Mouse (Mus musculus) cerebellum, postnatal 36 days (tissue): ENCODE results near the gene Tgfbr3l.
A peak's percentile ranks its signal among the peaks of the same experiment; 100 is the strongest.

ENCODE experiments used
- DNase-seq, 2 experiments: peaks; one replicate each; pipeline ENCODE4 v3.0.0; 2021 to 2022; ENCODE audit warnings: mixed read lengths in 2 of 2

Gene Tgfbr3l

DNA sequence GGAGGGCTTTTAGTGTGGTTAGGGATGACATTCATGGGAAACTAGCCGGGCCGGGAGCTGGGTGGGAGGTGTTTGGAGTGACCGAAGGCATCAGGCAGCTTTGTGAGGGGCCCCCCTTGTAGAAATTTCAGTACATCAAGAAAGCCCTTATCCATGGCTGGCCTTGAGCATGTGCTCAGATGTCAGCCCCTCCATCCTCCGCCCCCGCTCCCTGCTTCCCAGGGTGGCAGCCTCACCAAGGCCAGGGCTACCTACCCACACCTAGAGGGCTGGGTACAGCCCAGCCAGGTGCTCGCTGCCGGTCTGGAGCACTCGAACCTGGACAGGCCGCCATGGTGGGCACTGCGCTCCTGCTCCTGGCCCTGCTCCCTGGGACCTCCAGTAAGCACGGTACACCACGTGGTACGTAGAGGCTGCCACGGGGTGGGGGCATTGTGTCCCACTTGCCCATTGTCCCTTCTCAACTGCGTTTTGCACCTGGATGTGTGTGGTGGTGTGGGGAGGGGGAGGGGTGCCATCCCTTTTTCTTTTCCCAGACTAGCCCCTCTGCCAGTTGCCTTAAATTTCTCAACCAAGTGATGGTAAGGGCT is at the start of gene Tgfbr3l:
Gene Tgfbr3l, plus strand, starts transcription at position 264 of the 590 bp plus-strand sequence.
- DNase-seq = no peak

DNA sequence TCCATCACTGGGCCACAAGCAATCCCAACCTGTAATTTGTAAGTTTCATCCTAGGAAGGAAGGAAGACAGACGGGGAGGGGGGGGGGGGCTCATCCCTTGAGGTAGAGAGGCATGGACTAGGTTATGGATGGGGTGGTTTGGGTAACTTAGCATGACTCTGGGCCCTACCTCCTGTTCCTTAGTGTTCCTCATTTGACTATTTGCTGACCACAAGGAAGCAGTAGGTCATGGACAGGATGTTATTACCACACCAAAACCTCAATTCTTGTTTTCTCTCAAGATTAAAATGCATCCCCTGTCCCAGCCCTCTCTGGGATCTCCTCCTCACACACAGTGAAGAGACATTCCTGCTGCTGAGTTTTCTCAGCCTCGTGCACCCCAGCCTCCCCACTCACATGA is 46.7 kb upstream of the Tgfbr3l start:
- DNase-seq = no peak

DNA sequence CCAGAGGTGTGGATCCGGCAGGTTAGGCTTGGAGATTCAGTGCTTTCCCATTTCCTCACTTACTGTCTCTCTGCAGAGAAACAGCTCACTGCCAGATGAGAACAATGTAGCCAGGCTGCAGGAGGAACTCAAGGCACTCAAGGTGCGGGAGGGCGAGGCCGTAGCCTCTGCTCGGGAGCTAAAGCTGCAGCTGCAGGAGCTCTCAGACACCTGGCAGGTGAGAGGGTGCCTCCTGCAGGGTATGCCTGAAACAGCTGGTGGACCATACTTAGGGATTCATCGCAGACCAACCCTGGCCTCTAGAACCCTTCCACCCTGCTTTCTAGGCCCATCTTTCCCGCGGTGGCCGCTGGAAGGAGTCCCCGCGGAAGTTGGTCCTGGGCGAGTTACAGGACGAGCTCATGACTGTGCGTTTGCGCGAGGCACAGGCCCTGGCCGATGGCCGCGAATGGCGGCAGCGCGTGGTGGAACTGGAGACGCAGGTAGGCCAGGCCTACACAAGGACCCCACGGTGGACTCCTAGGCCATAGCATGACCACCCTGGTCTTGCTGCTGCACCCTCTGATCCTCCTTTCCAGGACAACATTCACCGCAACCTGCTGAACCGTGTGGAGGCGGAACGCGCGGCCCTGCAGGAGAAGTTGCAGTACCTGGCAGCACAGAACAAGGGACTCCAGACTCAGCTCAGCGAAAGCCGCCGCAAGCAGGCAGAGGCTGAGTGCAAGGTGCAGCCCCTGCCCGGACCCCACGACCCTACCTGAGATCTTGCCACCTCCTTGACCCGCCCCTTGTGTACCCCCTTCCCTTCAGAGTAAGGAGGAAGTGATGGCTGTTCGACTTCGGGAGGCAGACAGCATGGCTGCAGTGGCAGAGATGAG is 42.5 kb upstream of the Tgfbr3l start:
- DNase-seq = no peak

DNA sequence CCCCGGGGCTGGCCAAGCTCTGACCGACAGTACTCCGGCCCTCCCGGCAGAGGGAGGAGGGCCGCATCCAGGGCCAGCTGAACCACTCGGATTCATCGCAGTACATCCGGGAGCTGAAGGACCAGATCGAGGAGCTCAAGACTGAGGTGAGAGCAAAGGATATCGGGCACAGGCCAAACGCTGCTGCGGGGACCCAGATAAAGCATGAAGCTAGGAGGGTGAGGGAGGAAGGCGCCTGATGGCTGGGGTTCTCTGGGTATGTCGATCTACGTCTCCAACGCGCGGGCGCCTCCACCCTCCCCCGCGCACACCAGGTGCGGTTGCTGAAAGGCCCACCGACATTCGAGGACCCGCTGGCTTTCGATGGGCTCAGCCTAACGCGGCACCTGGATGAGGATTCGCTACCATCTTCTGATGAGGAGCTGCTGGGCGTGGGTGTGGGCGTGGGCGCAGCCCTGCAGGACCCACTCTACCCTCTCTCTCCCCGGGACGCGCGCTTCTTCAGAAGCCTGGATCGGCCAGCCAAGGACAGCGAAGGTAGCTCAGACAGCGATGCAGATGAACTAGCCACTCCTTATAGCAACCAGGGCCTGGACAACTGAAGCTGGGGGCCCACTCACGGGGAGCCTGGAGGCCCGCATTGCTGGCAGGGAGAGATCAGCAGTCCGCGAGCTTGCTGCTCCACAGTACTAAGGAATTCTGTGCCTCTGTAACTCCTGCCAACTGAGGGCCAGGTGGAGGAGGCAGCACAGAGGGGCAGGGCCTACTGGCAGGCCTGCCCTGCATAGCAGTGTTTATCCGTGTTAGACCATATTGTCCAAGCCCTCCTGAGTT is 41.6 kb upstream of the Tgfbr3l start:
- peak; percentile 39 to 44 for DNase-seq

DNA sequence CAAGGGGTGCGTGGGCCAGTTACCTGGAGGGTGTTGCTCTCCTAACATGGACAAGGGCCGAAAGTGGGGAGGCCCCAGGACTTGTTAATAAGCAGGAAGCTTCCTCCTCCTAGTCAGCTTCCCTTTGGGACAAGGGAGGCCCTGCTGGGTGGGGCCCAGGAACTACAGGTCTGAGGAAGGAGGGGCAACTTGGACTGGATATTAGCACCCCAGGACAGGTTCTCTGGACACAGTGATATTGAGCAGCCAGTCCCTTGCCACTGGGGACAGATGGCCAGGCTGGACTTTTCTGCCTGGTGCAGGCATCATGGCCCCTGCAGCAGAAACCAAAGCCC is 41.0 kb upstream of the Tgfbr3l start:
- DNase-seq = no peak

DNA sequence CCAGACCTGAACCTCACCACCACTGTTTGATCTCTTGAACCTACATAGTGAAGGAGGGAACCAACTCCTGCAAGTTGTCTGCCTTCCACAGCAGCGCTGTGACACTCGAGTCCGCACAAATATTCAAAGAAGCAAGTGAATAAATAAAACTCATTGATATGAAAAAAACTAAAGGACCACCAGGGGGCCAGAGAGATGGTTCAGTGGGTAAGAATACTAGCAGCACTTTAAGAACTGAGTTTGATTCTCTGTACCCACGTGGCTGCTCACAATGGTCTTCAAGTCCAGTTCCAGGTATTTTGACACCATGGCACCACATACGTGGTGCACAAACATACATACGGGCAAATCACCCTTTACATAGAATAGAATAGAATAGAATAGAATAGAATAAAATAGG is 36.9 kb upstream of the Tgfbr3l start:
- DNase-seq = no peak

DNA sequence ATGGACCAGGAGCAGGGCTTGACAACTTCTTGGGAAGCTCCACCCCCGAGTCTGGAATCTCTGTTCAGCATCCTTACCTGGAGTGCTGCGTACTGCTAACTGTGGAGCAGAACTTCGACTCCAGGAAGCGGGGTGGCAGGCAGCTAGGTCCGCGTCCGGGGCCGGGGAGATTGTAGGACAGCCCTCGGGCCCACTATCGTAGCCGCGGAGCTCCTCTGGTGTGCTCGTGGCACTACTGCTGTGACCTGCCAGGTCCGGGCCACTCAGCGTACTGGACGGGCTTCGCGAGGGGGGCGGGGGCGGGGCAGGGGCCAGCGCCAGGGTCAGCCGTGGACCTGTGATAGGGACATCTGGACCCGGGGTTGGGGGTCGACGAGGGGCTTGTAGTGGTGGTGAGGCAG is 35.2 kb upstream of the Tgfbr3l start:
- no peak for DNase-seq

DNA sequence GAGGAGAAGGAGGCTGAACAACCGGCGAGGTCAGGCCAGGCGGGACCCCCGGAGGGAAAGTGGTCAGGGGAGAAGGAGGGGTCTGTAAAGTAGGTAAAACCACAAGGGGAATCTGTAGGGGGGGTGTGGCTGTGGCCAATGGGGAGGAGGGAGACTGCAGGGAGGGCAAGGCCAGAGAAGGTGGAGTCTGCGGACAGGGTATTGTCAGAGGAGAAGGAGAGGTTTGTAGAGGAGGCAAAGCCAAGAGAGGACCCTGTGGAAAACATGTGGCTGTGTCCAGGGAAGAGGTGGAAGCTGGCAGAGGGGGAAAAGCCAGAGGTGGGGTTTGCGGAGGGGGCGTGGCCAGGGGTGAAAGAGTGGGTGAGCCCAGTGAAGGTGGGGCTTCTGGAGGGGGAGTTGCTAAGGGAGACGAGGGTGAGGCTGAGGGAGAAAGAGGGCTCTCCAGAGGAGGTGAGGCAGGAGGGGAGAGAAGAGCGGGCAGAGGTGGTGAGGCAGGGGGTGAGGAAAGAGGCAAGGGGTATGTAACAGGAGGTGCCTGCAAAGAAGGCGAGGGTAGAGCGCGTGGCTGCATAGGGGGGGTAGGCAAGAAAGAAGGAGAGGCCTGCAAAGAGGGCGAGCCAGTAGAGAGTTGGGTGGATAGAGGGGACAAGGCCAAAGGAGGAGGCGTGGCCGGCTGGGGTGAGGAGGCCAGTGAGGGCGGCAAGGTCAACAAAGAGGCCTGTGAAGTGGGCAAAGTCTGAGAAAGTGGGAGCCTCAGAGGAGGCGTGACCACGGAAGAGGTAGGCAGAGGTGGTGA is 34.6 kb upstream of the Tgfbr3l start:
- DNase-seq = no peak

DNA sequence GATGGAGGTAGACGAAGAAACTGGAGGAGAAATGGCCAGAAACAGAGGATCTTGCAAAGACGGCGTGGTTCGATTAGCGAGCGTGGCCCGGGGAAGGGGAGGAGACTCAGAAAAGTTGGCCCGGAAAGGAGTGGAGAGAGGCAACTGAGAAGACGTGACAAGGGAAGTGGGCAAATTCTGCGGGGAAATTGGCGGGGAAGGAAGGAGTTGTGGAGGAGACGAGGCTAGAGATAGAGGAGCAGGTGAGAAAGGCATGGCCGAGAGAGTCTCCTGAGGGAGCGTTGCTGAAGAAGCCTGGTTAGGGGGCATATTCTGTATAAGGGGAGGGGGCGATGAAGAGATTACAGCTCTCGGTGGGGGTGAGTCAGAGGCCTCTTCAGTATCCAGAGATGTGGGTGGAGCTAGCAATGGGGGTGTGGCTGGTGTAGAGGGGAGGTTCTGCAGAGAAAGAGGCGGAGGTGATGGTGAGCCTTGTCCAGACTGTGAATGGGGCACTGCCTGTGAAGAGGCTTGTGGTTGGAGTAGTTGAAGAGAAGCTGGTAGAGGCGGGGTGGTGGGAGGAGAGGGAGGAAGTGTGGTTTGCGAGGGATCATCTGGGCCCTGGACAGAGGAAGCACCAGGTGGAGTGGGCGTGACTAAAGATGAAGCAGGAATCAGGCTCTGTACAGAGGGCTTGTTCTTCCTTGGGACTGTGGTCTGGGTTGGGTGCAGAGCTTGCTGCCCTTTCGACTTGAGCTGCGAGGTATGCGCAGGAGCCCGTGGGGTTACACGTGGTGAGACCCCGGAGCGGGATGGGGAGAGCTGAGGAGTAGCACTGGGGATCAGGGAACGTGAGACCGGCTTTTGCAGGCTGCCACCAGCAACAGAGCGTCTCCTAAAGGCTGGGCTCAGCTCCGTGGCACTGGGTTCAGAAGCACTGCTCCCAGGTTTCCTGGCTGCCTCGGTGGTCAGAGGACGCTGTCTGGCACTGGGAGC is 33.7 kb upstream of the Tgfbr3l start:
- DNase-seq = no peak

DNA sequence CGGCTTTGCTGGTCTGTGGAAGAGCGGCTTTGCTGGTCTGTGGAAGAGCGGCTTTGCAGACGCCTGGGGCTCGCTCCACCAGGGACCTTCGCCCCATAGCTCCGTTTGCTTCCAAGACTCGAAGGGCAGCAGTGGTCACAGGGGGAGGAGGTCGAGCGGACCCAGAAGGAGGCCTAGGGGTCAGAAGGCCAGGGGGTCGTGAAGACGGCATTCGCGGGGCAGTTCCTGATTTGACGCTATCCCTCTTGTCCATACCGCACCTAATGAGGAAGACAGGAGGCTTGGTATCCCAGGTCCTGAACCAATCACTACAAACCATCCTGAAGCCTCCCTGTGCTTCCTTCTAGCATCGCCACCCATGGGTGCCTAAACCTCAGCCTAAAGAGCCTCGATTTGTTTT is 31.7 kb upstream of the Tgfbr3l start:
- no peak for DNase-seq

DNA sequence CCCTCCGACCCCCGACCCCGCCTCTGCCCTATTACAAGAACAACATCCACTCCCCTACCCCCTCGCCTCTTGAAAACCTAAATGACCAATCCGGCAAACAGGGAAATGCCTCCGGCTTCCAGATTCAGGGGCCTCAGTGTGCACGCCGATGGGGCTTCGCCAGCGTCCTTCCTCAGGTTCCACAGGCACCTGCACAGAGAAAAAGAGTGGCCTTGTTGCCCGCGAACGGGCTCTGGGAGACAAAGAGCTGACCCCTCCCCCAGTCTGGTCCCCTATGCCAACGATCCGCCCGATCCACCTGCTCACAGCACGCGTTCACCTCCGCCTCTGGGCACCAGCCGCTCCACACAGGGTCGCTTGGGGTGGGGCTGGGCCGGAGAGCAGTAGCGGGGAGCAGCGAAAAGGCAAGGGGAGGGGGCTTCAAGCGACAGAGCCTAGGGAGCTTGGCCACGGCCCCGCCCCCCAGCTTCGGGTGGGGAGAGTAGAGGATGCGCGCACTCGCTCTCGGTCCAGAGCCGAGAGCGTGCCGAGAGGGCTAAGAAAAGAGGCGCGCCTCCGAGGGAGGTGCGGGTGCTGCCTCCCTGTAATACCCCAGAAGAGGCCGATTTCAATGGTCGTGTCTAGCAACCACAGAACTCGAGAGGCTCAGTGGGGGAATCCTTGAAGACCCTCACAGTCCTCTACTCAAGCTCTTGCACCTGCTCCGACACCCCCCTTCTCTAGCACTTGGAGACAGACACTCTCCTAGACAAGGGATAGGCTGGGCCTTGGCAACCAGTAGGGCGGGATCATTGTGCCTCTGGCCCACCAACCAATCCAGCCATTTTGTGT is 31.0 kb upstream of the Tgfbr3l start, which contains the start of gene Prr36:
Gene Prr36, minus strand, starts transcription at position 669 of the 831 bp plus-strand sequence.
- DNase-seq = peak; percentile 52 to 57

DNA sequence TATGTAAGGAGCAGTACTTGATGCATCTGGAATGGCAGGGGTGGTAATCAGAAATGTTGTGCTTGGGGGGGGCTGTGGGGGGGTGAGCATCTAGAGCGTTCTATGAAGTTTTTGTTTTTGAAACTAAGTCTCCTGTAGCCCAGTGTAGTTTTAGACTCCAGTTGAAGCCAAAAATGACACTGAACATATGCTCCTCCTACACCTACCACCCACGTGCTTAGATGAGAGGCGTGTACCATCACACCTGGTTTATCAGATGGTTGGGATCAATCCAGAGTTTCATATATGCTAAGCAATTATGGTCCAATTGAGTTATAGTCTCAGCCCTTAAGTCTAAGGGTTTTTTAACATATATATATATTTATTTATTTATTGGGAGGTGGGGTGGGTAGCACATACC is 28.4 kb upstream of the Tgfbr3l start:
- DNase-seq = no peak

DNA sequence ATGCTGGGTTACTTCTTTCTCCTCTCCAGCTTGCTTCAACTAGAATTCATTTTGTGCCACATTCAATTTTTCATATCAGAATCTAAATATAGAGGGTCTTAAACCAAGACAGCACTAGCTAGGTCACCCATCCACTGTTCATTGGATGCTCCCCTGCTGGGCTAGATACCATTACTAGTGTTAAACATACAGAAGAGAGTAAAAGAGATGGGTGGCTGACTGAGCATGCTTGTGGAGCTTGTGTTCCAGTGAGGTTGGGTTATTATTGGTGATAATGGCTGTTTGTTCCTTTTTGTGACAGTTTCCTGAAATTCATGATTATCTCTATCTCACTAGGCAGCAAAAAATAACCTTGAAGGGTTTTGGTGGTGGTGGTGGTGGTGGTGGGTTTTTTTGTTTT is 26.0 kb upstream of the Tgfbr3l start:
- no peak for DNase-seq

DNA sequence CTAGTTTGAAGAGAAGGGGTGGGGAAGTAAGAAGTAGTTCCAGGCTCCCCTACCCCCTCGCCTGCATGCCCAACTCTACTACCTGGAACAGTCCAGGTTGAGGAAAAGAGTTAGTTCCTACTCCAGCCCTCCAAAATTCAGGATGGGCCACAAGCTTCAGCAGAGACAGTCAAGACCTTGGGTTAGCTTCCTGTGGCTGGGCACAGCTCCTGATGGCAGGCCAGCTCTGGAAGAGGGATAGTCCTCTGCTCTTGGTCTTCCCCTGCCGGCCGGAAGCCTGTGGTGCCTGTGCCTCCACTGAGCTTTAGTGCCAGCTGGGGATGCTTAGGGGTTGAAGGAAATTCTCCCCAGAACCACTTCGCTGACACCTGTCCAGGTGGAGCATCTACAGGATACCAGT is 21.7 kb upstream of the Tgfbr3l start:
- peak in 1 of 2 experiments; percentile 1 for DNase-seq

DNA sequence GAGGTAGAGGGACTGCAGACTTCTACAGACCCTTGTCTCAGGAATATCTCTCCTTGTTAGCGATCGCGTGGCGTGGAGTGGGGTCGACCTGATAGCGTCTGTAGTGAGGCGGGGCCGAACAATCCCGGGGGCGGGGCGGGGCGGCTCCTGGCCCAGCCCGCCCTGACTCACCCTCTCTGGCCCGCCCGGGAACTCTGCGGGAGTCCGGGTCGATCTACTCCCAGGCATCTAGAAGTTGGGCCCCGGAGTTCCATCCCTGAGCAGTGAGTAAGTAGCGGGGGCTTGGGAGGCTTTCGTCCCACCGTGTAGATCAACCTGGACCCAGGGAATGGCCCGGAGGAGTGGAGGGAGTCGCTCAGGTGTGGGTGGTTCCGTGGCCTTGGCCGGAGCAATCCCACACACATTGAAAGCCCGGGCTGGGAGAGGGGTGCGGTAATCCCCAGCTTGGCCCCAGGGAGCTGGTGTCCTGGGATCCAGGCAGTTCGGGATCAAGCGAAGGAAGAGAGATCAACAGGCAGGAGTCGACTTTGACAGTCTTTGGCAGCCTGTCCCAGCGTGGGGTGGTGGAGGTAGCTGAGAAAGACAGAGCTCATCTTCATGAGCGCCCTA is 21.2 kb upstream of the Tgfbr3l start, which contains the start of gene Lrrc8e:
Gene Lrrc8e, plus strand, starts transcription at position 89 of the 609 bp plus-strand sequence.
- DNase-seq = peak in 1 of 2 experiments; percentile 9

DNA sequence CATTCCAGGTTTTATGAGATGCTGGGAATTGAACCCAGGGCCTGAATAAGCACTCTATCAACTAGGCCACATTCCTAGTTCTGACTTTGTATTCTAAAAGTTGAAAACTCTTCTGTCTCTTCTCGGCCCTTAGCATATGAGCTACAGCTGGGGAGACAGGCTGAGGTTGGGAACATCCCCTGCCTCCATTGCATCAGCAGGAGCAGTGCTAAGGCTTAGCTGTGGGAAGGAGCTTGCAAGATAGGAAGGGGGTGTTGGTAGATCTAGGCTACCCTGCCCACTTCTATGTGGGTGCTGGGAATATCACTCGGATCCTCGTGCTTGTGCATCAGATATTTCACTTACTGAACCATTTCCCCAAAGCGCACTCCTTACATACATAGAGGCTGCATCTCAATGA is 20.1 kb upstream of the Tgfbr3l start:
- DNase-seq = no peak

DNA sequence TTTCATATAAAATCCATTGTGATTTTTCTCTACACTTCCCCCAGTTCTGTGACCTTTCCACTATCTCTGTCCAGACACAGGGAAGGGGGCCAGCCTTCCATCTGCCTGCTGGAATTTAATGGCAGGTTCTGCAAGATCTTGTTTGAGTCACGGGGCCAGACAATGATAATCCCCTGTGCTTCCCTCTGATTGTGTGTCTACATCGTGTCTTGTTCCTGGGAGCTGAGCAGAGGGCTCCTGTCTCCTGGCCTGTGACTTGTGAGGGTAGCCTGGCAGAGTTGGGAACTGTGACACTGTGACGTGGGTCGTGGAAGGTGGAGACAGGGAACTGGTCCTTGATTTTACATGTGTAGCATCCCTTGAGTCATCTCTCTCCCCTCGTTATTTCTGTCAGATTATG is 18.2 kb upstream of the Tgfbr3l start:
- no peak for DNase-seq

DNA sequence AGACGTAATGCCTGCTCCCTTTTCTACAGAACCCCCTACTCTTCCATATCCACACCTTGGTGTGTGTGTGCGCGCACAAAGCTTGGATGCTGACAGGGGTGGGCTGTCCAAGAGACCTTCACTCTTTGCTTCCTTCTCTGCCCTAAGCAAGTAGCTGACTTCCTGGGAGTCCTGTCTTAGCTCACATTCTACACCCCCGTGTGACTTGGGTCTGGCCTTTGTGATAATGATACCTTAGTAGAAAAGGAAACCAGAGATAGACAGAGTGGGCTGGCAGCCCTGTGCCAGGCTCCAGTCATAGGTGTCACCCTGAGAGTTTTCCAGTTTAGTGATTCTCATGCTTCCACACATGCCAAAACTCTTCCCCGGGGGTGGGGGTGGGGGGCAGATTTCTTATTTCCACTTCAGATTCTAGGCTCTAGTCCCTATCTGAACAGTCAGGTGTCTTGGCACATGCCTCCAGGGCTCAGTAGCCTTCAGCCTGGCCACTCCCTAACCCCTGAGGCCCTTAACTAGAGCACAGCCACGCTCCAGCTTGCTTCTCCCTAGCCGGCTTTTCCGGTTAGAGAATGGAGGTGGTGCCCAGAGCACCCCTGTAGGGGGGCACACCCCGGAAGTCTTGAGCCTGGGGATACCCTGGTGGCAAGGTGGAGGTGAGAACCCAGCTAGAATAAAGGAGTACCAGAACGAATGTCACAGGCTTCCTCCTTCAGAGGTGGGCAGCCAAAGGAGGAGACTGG is 17.2 kb upstream of the Tgfbr3l start:
- DNase-seq = no peak

DNA sequence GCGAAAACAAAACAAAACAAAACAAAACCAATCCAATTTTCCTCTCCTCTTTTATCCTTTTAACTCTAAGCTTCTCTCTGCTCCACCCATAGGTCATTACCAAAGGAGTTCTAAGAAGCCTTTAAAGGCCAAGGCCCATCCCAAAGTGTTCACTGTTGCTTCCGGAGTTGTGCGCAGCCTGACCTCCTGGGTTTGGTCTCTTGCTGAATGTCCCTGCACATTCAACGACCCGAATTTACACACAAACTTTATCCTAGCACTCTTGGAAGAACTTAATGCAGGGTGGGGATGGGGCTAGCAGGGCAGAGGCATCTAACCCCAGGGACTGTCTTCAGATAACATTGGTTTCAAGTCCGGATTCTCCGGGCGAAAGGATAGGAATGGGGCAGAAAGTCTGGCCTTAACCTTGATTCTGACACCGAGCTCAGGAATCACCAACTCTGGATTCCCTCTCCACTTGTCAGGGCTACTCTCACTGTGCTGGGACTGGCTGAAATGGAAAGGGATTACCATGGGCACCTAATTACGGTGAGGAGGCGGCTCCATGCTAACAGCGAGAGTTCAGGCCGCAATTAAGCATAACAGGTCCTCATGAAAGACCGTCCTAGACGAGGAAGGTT is 10.1 kb upstream of the Tgfbr3l start:
- DNase-seq = peak in 1 of 2 experiments; percentile 10
